Mouse (Mus musculus): ENCODE data around the gene Plbd2.

GRCm38 (mm10) chr5:120493873-120494395 lies 9.5 kb downstream of the Plbd2 start:
- TF ChIP-seq CTCF (IDR thresholded peaks at IDR 0.05), result no peak
- TF ChIP-seq POLR2A (IDR thresholded peaks at IDR 0.05; ENCODE audit: insufficient read depth, low read depth, low read length), result no peak
- no peak for TF ChIP-seq EP300 (IDR thresholded peaks at IDR 0.05; ENCODE audit: insufficient read depth, low read depth, low read length)
